Mouse (Mus musculus) layer of hippocampus, postnatal 10 days (tissue): ENCODE results near the gene Neil3. TPM values are rescaled to one million over a fixed set of nuclear protein-coding genes. Genes with fewer than 3 reads are reported as not detected.

Source experiments
- DNase-seq, 2 experiments: peaks; one replicate each; pipeline ENCODE4 v3.0.0; 2021; ENCODE audit warnings: low spot score in 2 of 2
- long read RNA-seq: library from polyadenylated mRNA; stranded (forward); transcript quantifications from one replicate; pipeline ENCODE4 v2.0.0, GENCODE M21; 2023
- total RNA-seq, 2 experiments: library from RNA; stranded (reverse); gene quantifications; 2 replicates each; pipeline ENCODE4 v1.2.3; 2021

Gene Neil3
- 1 to 10 TPM; 2.5 to 2.9 TPM for total RNA-seq
- long read RNA-seq, result 0 reads

DNA sequence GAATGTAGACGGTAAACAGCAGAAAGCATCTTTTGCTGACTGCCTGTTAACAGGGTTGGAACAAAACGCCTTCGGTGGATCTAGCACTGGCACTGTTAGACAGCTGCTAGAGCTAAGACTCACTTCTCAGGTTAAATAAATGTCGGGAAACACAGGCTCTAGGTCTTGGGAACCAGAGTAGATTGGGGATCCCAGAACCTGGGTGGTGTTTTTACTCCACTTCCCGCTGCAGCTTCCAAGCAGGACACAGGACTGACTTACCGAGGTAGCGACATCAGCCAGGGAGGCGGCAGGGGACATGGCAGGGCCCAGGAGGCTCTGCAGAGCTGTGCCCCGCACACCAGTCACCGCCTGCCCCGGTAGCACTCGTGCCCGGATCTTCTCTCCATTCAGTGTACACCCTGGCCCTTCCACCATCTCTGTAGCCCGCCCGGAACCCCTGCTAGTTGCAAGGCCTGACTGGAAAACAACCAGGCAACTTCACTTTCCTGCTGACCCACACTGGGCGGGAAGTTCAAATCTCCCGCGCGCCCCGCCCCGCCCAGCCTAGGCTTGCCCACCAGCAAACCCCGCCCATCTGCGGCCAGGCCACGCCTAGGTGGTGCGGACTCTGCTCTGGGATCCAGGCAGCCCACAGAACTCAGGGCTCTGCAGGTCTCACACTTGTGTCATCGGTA is at the start of gene Neil3:
Neil3 (minus strand) TSS at position 571 of the 677 bp plus-strand sequence.
- peak; percentile 50 to 68 for DNase-seq

DNA sequence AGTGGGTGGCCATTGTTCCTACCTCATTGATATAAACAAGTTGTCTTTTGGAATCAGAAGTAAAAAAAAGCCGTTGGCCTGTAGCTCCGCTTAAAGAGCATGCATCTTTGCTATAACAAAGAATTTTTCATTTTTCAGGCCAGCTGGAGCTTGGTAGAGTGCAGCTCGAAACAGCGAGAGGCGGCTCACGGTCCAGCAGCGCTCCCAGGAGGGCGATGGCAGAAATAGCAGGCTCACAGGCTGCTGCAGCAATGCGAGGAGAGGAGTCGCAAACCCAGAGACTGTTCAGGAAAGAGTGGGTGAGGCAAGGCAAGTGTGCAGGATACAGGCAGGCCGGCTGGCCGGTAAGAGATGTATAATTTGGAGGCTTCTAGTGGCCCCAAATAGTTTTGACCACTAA is 42.0 kb upstream of the Neil3 start:
- peak; percentile 71 to 82 for DNase-seq

DNA sequence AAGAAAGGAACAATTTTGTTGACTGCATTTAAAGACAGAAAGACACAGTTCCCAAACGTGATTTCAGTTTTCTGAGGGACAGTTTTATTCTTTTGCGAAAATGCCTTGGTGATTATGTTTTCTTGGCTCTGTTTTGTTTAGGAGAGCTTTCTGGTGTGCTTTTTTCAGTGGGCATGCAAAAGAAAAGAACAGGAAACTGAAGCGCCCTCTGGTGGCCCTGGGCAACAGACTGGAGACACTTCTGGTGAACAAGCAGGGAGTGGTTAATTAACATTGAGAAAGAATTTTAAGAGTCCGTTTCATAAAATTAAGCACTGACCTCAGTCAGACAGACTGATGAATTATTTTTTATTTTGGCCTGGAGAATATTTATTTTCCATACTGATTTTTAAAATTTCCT is 25.1 kb upstream of the Neil3 start:
- DNase-seq, result peak; percentile 74 to 75

DNA sequence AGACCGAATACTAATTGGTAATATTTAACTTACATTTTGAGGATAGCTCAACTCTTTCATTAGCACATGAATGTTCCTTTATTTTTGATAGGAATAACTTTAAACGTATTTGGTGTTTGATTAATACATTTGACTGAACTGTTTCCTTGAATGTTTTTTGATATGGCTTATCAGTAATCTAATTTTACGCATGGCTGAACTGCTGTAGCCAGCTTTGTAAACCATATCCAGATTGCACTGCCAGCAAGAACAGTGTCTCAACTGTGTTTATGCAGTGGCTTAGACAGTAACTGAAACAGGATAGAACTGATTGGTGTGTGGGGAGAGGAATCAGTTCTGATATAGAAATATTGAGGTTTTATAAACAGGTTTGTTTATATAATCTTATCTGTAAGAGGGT is 22.6 kb upstream of the Neil3 start:
- no peak for DNase-seq

DNA sequence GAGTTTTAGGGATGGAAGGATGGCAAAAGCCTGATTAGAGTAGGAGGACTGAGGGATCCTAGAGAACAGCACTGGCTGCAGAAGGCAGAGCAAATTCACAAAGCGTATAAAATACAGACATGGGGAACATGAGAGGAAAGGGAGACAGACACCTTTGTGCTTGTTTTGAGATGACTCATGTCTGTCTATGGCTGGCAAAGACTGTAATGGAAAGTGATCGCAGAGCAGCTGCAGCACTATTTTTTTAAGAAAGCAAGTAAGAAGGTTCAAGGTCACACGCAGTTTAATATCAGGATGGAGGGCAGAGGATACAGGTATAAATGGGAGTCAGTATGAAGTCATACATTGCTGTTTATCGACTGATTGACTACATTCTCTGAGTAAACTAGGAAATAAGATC is 8.2 kb downstream of the Neil3 start:
- DNase-seq, result no peak

GRCm38 (mm10) chr8:53628864-53629415 is 9.9 kb downstream of the Neil3 start:
- DNase-seq, result no peak

GRCm38 (mm10) chr8:53623425-53623824 is 15.4 kb downstream of the Neil3 start:
- no peak for DNase-seq

GRCm38 (mm10) chr8:53619196-53619595 is 19.7 kb downstream of the Neil3 start:
- DNase-seq, result no peak

GRCm38 (mm10) chr8:53614288-53614646 is 24.6 kb downstream of the Neil3 start:
- no peak for DNase-seq

DNA sequence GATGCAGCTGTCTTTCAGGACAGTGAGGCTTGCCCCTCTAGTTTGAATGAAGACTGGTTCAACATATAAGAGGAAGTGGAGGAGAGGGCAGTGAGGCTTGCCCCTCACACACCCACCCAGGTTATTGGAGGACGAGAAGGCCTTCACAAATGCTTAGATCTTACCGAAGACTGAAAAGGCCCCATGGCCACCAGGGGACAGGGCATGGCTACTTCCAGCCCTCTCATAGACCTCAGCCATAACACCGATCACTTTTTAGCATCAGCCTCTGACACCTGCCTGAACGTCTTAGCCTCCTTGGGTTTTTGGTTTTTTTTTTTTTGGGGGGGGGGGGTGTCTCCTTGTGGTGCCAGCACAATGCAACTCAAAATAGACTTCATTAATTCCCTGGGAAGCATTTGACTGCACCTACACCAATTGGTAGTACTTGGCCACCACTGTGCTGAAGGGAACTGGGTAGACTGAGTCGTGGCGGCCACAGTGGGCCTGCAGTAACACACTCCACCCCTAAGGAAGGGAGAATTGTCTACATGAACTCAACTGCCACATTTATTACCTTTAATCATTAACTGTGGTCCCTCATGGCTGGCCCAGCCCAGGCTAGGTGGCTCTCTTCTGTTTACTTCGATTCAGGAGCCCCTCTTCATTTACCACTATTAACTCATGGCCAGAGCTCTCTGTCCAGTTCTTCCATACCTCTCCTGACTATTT is 25.1 kb downstream of the Neil3 start:
- no peak for DNase-seq

DNA sequence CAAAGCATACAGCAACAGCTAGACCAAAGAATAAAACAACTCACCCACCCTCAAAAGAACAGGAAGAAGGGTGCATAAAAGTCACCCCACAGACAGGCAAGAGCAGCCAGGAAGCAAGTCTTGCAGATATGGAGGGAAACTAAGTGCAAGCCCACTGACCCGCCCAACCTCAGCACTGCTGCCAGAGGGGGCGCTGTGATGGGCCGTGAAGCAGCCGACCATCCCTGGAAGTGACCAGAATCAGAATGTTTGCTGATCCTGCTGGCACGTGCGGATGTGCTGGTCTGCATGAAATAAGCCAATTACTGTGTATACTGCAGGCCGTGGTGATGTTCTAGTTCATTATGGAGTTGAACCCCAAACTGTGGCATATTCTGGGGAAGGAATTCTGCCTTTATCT is 26.6 kb downstream of the Neil3 start:
- no peak for DNase-seq

DNA sequence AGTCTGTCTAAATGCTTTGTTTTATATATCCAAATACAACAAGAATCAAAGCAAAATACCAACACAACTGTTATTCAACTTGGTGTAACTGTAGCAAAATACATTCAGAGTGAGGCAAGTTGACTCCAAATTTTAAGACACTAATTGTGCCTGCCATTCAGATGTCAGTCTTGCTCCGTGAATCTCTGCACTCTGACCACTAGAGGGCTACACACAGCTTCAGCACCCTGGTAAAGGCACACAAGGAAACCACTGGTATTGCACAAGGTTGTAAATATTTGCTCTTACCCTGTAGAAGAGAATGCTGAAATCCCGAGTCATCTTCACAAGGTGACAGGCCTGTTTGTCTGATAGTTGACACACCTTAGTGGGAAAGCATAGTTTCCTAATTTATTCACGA is 31.8 kb downstream of the Neil3 start:
- DNase-seq, result no peak

- no peak for DNase-seq
Observed at GRCm38 (mm10) chr8:53604906-53605305, 34.0 kb downstream of the Neil3 start.

- no peak for DNase-seq
Observed at GRCm38 (mm10) chr8:53603672-53604071, 35.2 kb downstream of the Neil3 start.

GRCm38 (mm10) chr8:53600826-53601225 is 38.0 kb downstream of the Neil3 start:
- no peak for DNase-seq

GRCm38 (mm10) chr8:53600025-53600811 is 38.6 kb downstream of the Neil3 start:
- no peak for DNase-seq

- peak; percentile 19 to 34 for DNase-seq
Observed at GRCm38 (mm10) chr8:53598101-53598500, 40.8 kb downstream of the Neil3 start.

- no peak for DNase-seq
Observed at GRCm38 (mm10) chr8:53591777-53592176, 47.1 kb downstream of the Neil3 start.

- DNase-seq, result no peak
Observed at GRCm38 (mm10) chr8:53573600-53573999, 65.3 kb downstream of the Neil3 start.

DNA sequence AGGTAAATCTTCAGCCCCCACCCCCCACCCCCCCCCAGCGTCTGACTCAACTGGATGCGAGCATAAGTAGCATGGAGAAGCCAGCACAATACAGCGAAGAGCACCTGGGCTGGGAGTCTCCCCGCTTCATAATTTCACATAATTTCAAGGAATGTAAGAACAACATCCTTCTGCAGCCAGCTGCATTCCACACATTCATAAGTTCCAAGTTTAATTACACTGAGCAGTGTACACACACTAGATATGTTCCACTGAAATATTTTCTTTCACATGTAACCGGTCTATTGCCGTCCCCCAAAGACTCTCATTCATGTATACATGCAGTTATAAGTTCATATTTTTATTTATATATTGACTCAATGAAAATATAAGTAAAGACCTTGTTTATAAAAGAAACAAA is 72.6 kb downstream of the Neil3 start:
- no peak for DNase-seq

DNA sequence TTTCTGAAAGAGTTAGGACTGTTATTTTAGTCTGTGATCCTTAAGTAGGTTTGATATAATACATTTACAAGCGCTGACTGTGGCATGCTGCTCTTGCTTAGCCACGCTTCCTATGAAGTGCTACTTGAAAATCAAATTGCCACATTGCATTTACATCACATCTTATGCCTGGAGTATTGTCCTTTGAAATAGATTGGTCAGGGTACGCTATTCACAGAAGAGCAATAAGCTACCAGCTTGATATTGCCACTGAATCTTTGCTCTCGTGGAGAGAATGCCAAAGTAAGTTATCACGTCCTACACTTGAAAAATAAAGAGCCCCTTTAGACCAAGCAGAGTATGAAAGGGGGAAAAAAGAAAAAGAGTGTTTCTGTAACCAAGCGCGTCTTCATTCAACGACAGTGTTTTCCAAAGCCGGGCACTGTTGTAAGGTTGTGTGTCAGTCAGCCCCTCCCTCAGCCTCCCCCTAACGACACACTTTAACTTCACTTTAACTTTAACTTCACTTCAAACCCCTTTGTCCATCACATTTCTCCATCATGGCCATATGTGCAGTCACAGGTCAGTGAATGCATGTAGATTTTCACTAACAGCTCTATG is 76.3 kb downstream of the Neil3 start:
- DNase-seq, result no peak
